Mouse (Mus musculus) CH12.LX (cell line): ENCODE results near the gene Rbmx. TPM values are rescaled to one million over a fixed set of nuclear protein-coding genes. Genes with fewer than 3 reads are reported as not detected.
A peak's percentile ranks its signal among the peaks of the same experiment; 100 is the strongest.

Experiments
- DNase-seq: peaks from one replicate; pipeline ENCODE4 v3.0.0-alpha.2; 2013; ENCODE audit errors: extremely low read depth
- H3K27ac ChIP-seq: 2 replicates; pipeline ENCODE4 v1.5.1; 2012; ENCODE audit warnings: low read depth, mild to moderate bottlenecking, control low read depth, moderate library complexity; ENCODE audit not compliant: insufficient read depth
- H3K27me3 ChIP-seq: replicated peaks from 2 replicates; pipeline ENCODE3; 2012; ENCODE audit warnings: inconsistent platforms
- H3K36me3 ChIP-seq, 2 experiments: replicated peaks in 1 of 2; 2 replicates each; pipeline versions ENCODE3 to v1.6.1; 2012; ENCODE audit warnings: inconsistent platforms in 1 of 2, low read length in 1 of 2, mild to moderate bottlenecking in 1 of 2, mixed read lengths in 1 of 2, moderate library complexity in 1 of 2; ENCODE audit not compliant: control insufficient read depth in 1 of 2, insufficient read depth in 1 of 2
- H3K4me1 ChIP-seq, 2 experiments: 2 replicates each; pipeline ENCODE4 v1.6.1; 2012; ENCODE audit warnings: inconsistent platforms in 1 of 2, moderate library complexity in 1 of 2; ENCODE audit not compliant: insufficient read depth in 2 of 2, control insufficient read depth in 1 of 2
- H3K4me2 ChIP-seq: 2 replicates; pipeline ENCODE4 v1.6.1; 2012; ENCODE audit warnings: low read depth, mild to moderate bottlenecking, control low read depth; ENCODE audit not compliant: poor library complexity, insufficient read depth, severe bottlenecking
- H3K4me3 ChIP-seq, 3 experiments: fragments of 150-350 bp in 1 of 3; sonication (generic) in 1 of 3; replicated peaks in 1 of 3; 2 replicates each; pipeline versions ENCODE3 to v1.5.1; 2011 to 2012; ENCODE audit warnings: low read depth in 2 of 3, low read length in 2 of 3, mild to moderate bottlenecking in 2 of 3, moderate library complexity in 2 of 3, control low read depth in 1 of 3, improper control_type of control experiment in 1 of 3, inconsistent platforms in 1 of 3, mixed read lengths in 1 of 3; ENCODE audit not compliant: poor library complexity in 1 of 3
- H3K79me2 ChIP-seq: replicated peaks from 2 replicates; pipeline ENCODE4 v1.6.1; 2012; ENCODE audit warnings: mild to moderate bottlenecking, moderate library complexity; ENCODE audit not compliant: control insufficient read depth, poor library complexity, insufficient read depth, severe bottlenecking; ENCODE audit errors: extremely low read depth
- H3K9ac ChIP-seq: 2 replicates; pipeline ENCODE4 v1.6.1; 2012; ENCODE audit warnings: low read depth, mild to moderate bottlenecking, control low read depth, moderate library complexity; ENCODE audit not compliant: insufficient read depth
- H3K9me3 ChIP-seq: replicated peaks from 2 replicates; pipeline ENCODE3; 2012; ENCODE audit warnings: low read length, inconsistent platforms, mixed read lengths
- BHLHE40 ChIP-seq: IDR thresholded peaks from 2 replicates; pipeline ENCODE4 v1.6.1; 2011; ENCODE audit warnings: mild to moderate bottlenecking, low read depth, low read length, improper control_type of control experiment
- CHD1 ChIP-seq: IDR thresholded peaks from 2 replicates; pipeline ENCODE4 v1.6.1; 2012; ENCODE audit warnings: low read depth, low read length, improper control_type of control experiment, inconsistent platforms
- CHD2 ChIP-seq: IDR thresholded peaks from 2 replicates; pipeline ENCODE4 v1.6.1; 2011; ENCODE audit warnings: low read length, improper control_type of control experiment
- CTCF ChIP-seq, 2 experiments: IDR thresholded peaks in 1 of 2; conservative IDR thresholded peaks in 1 of 2; 2 replicates each; pipeline ENCODE4 v1.5.1; 2011 to 2012; ENCODE audit warnings: low read depth in 2 of 2, low read length in 2 of 2, improper control_type of control experiment in 1 of 2, inconsistent platforms in 1 of 2, mild to moderate bottlenecking in 1 of 2, moderate library complexity in 1 of 2
- E2F4 ChIP-seq: IDR thresholded peaks from 2 replicates; pipeline ENCODE4 v1.6.1; 2011; ENCODE audit warnings: low read depth, low read length, improper control_type of control experiment; ENCODE audit not compliant: insufficient replicate concordance
- ELF1 ChIP-seq: IDR thresholded peaks from 2 replicates; pipeline ENCODE4 v1.6.1; 2014; ENCODE audit warnings: low read depth, mild to moderate bottlenecking, inconsistent platforms, low read length, improper control_type of control experiment
- EP300 ChIP-seq: IDR thresholded peaks from 2 replicates; pipeline ENCODE4 v1.6.1; 2011; ENCODE audit warnings: low read length, improper control_type of control experiment
- ETS1 ChIP-seq: conservative IDR thresholded peaks from 2 replicates; pipeline ENCODE4 v1.6.1; 2012; ENCODE audit warnings: low read depth, mild to moderate bottlenecking, inconsistent platforms, low read length, improper control_type of control experiment, moderate library complexity
- GABPA ChIP-seq: IDR thresholded peaks from 2 replicates; pipeline ENCODE4 v1.6.1; 2012; ENCODE audit warnings: low read depth, low read length, improper control_type of control experiment, inconsistent platforms; ENCODE audit not compliant: insufficient replicate concordance
- HCFC1 ChIP-seq: IDR thresholded peaks from 2 replicates; pipeline ENCODE4 v1.6.1; 2012; ENCODE audit warnings: low read depth, mild to moderate bottlenecking, inconsistent platforms, low read length, improper control_type of control experiment
- IRF4 ChIP-seq: IDR thresholded peaks from 2 replicates; pipeline ENCODE4 v1.6.1; 2014; ENCODE audit warnings: low read depth, mild to moderate bottlenecking, inconsistent platforms, low read length, improper control_type of control experiment
- JUN ChIP-seq: IDR thresholded peaks from 2 replicates; pipeline ENCODE4 v1.6.1; 2011; ENCODE audit warnings: low read depth, mild to moderate bottlenecking, low read length, improper control_type of control experiment, moderate library complexity; ENCODE audit not compliant: insufficient read depth
- JUND ChIP-seq: conservative IDR thresholded peaks from 2 replicates; pipeline ENCODE4 v1.6.1; 2011; ENCODE audit warnings: low read depth, low read length, improper control_type of control experiment
- KAT2A ChIP-seq: IDR thresholded peaks from 2 replicates; pipeline ENCODE4 v1.6.1; 2012; ENCODE audit warnings: low read length, improper control_type of control experiment, inconsistent platforms; ENCODE audit not compliant: insufficient replicate concordance
- MAFK ChIP-seq: IDR thresholded peaks from 2 replicates; pipeline ENCODE4 v1.6.1; 2011; ENCODE audit warnings: low read length, improper control_type of control experiment; ENCODE audit not compliant: insufficient replicate concordance
- MAX ChIP-seq: IDR thresholded peaks from 2 replicates; pipeline ENCODE4 v1.6.1; 2011; ENCODE audit warnings: low read length, improper control_type of control experiment
- MAZ ChIP-seq: IDR thresholded peaks from 2 replicates; pipeline ENCODE4 v1.6.1; 2012; ENCODE audit warnings: low read depth, mild to moderate bottlenecking, inconsistent platforms, low read length, improper control_type of control experiment, moderate library complexity
- MEF2A ChIP-seq: IDR thresholded peaks from 2 replicates; pipeline ENCODE4 v1.6.1; 2014; ENCODE audit warnings: low read depth, mild to moderate bottlenecking, inconsistent platforms, low read length, improper control_type of control experiment, borderline replicate concordance
- MXI1 ChIP-seq: IDR thresholded peaks from 2 replicates; pipeline ENCODE4 v1.6.1; 2011; ENCODE audit warnings: mild to moderate bottlenecking, low read depth, low read length, improper control_type of control experiment
- MYC ChIP-seq: IDR thresholded peaks from 2 replicates; pipeline ENCODE4 v1.6.1; 2011; ENCODE audit warnings: low read depth, mild to moderate bottlenecking, improper control_type of control experiment, low read length
- NELFE ChIP-seq: IDR thresholded peaks from 2 replicates; pipeline ENCODE4 v1.6.1; 2011; ENCODE audit warnings: low read depth, low read length, improper control_type of control experiment
- NRF1 ChIP-seq: IDR thresholded peaks from 2 replicates; pipeline ENCODE4 v1.6.1; 2014; ENCODE audit warnings: low read depth, mild to moderate bottlenecking, inconsistent platforms, low read length, improper control_type of control experiment, moderate library complexity
- PAX5 ChIP-seq: IDR thresholded peaks from 2 replicates; pipeline ENCODE4 v1.6.1; 2012; ENCODE audit warnings: low read length, inconsistent platforms, mixed read lengths
- POLR2A ChIP-seq: IDR thresholded peaks from 2 replicates; pipeline ENCODE4 v1.6.1; 2011; ENCODE audit warnings: low read depth, mild to moderate bottlenecking, improper control_type of control experiment, low read length
- POLR2AphosphoS2 ChIP-seq: IDR thresholded peaks from 2 replicates; pipeline ENCODE4 v1.6.1; 2011; ENCODE audit warnings: low read depth, low read length, improper control_type of control experiment
- RAD21 ChIP-seq: IDR thresholded peaks from 2 replicates; pipeline ENCODE4 v1.6.1; 2011; ENCODE audit warnings: low read depth, mild to moderate bottlenecking, low read length, improper control_type of control experiment, moderate library complexity
- RCOR1 ChIP-seq: conservative IDR thresholded peaks from 2 replicates; pipeline ENCODE4 v1.6.1; 2012; ENCODE audit warnings: low read depth, mild to moderate bottlenecking, inconsistent platforms, low read length, improper control_type of control experiment
- SIN3A ChIP-seq: IDR thresholded peaks from 2 replicates; pipeline ENCODE4 v1.6.1; 2012; ENCODE audit warnings: low read length, improper control_type of control experiment, inconsistent platforms
- SMC3 ChIP-seq: IDR thresholded peaks from 2 replicates; pipeline ENCODE4 v1.6.1; 2011; ENCODE audit warnings: low read depth, low read length, improper control_type of control experiment
- TBP ChIP-seq: conservative IDR thresholded peaks from 2 replicates; pipeline ENCODE4 v1.6.1; 2011; ENCODE audit warnings: low read depth, low read length, improper control_type of control experiment
- TCF12 ChIP-seq: IDR thresholded peaks from 2 replicates; pipeline ENCODE4 v1.6.1; 2014; ENCODE audit warnings: low read depth, mild to moderate bottlenecking, inconsistent platforms, low read length, improper control_type of control experiment
- UBTF ChIP-seq: IDR thresholded peaks from 2 replicates; pipeline ENCODE4 v1.6.1; 2012; ENCODE audit warnings: low read depth, mild to moderate bottlenecking, inconsistent platforms, low read length, improper control_type of control experiment, moderate library complexity
- USF1 ChIP-seq: IDR thresholded peaks from 2 replicates; pipeline ENCODE4 v1.6.1; 2014; ENCODE audit warnings: low read depth, mild to moderate bottlenecking, inconsistent platforms, low read length, improper control_type of control experiment
- USF2 ChIP-seq: conservative IDR thresholded peaks from 2 replicates; pipeline ENCODE4 v1.6.1; 2011; ENCODE audit warnings: low read depth, low read length, improper control_type of control experiment
- ZC3H11A ChIP-seq: IDR thresholded peaks from 2 replicates; pipeline ENCODE4 v1.6.1; 2012; ENCODE audit warnings: low read depth, mild to moderate bottlenecking, inconsistent platforms, low read length, improper control_type of control experiment
- ZKSCAN1 ChIP-seq: IDR thresholded peaks from 2 replicates; pipeline ENCODE4 v1.6.1; 2012; ENCODE audit warnings: low read depth, inconsistent platforms, low read length, improper control_type of control experiment, borderline replicate concordance
- ZMIZ1 ChIP-seq: IDR thresholded peaks from 2 replicates; pipeline ENCODE4 v1.6.1; 2012; ENCODE audit warnings: low read depth, mild to moderate bottlenecking, inconsistent platforms, low read length, improper control_type of control experiment
- ZNF384 ChIP-seq: IDR thresholded peaks from 2 replicates; pipeline ENCODE4 v1.6.1; 2012; ENCODE audit warnings: low read depth, low read length, improper control_type of control experiment, inconsistent platforms
- dilution Hi-C: fragments of 300-500 bp; cut with MboI; formaldehyde crosslinking; loops from 2 replicates; pipeline ENCODE4 v1.14.3; 2020; ENCODE audit warnings: low sequenced_read_pairs; ENCODE audit not compliant: extremely low pct_unique_long_range_greater_than_20kb, extremely low pct_ligation_motif_present
- in situ Hi-C: fragments of 300-500 bp; cut with MboI; formaldehyde crosslinking; loops from 3 replicates; pipeline ENCODE4 v1.14.3; 2019; ENCODE audit warnings: low sequenced_read_pairs, low pct_ligation_motif_present, low pct_unique_long_range_greater_than_20kb, mixed read lengths
- polyA plus RNA-seq: library from polyadenylated mRNA; unstranded; fragments of >175 nt; gene quantifications from 2 replicates; pipeline ENCODE4 v1.2.1, GENCODE M21; 2012; ENCODE audit warnings: low read depth; ENCODE audit not compliant: insufficient read length
- total RNA-seq, 2 experiments: library from RNA; depleted of rRNA; stranded (reverse); fragments of 300-350 nt in 1 of 2; fragments of >200 nt in 1 of 2; gene quantifications; 2 replicates each; pipeline ENCODE4 v1.2.3; 2012 to 2014

Gene Rbmx
- 24.6 and 31.4 TPM in 2 replicates for total RNA-seq (2012; rRNA removed)
- total RNA-seq (2014; rRNA removed) = 27.8 and 29.1 TPM in 2 replicates
- 49.9 and 56.3 TPM in 2 replicates for polyA plus RNA-seq

GRCm38 (mm10) chrX:57392367-57393246 lies at the start of gene Rbmx:
Rbmx (minus strand) TSS chrX:57393036.
- TF ChIP-seq USF2 = no peak
- TF ChIP-seq UBTF = no peak
- TF ChIP-seq NRF1 = peak; percentile 66
- no peak for TF ChIP-seq ZC3H11A
- peak; percentile 62 for TF ChIP-seq ELF1
- TF ChIP-seq ZKSCAN1 = no peak
- TF ChIP-seq KAT2A = no peak
- TF ChIP-seq E2F4 = no peak
- no peak for TF ChIP-seq RCOR1
- no peak for TF ChIP-seq JUND
- TF ChIP-seq IRF4 = no peak
- no peak for TF ChIP-seq MAZ
- TF ChIP-seq TCF12 = peak; percentile 15; the same call in 1 of the 2 replicates
- no peak for TF ChIP-seq EP300
- TF ChIP-seq MEF2A = no peak
- no peak for TF ChIP-seq USF1
- no peak for TF ChIP-seq RAD21
- TF ChIP-seq ZMIZ1 = peak; percentile 62
- no peak for TF ChIP-seq ETS1
- TF ChIP-seq SIN3A = no peak; the same call in none of the 2 replicates
- TF ChIP-seq MAFK = no peak
- peak; percentile 91 for TF ChIP-seq POLR2A
- no peak for TF ChIP-seq MXI1
- TF ChIP-seq SMC3 = no peak
- TF ChIP-seq JUN = no peak
- peak; percentile 80 for TF ChIP-seq NELFE
- peak; percentile 70 for TF ChIP-seq HCFC1
- TF ChIP-seq MAX = no peak
- TF ChIP-seq CTCF (conservative IDR thresholded peaks at IDR 0.05 in 1 of 2, IDR thresholded peaks at IDR 0.05 in 1 of 2; ENCODE audit: low read depth in 2 of 2, low read length in 2 of 2) = no peak
- TF ChIP-seq PAX5 = no peak
- TF ChIP-seq ZNF384 = no peak
- no peak for TF ChIP-seq CHD1
- TF ChIP-seq POLR2AphosphoS2 = 0 out of 2 replicates have a peak, but pooled peaks have one; percentile 55
- TF ChIP-seq TBP = peak; percentile 95
- no peak for TF ChIP-seq BHLHE40
- TF ChIP-seq GABPA = no peak
- 0 out of 2 replicates have a peak, but pooled peaks have one; percentile 29 for TF ChIP-seq MYC
- TF ChIP-seq CHD2 = peak; percentile 78
- H3K27ac ChIP-seq = peak within 1 kb of the TSS; percentile 94
- H3K4me3 ChIP-seq = peak within 1 kb of the TSS; percentile 62 to 86 (median 63)
- peaks cover 18% of the 10 kb centered on the region for H3K79me2 ChIP-seq
- H3K4me2 ChIP-seq = peak within 1 kb of the TSS; percentile 9; the same call in 1 of the 2 replicates
- H3K9ac ChIP-seq = peak within 1 kb of the TSS; percentile 70
- H3K36me3 ChIP-seq = peaks cover 5 to 22% of the 10 kb centered on the region in 2 experiments
- peak; percentile 89 for DNase-seq
- dilution Hi-C loops (no loop called here), in situ Hi-C loops (no loop called here)
- no peaks in the 10 kb centered on the region; a peak in 1 of 4 replicates for H3K4me1 ChIP-seq
- H3K27me3 ChIP-seq = no peaks in the 10 kb centered on the region
- no peaks in the 10 kb centered on the region for H3K9me3 ChIP-seq
